Mouse (Mus musculus): Measurements from ENCODE around the gene Dnah14. TPM values are rescaled to one million over a fixed set of nuclear protein-coding genes. Genes with fewer than 3 reads are reported as not detected.

Gene Dnah14
- polyA plus RNA-seq, 1 experiment from 2014 or later = 1.4 TPM

Other genes starting within 250 kb of the Dnah14 start
- gene Cnih3, start 223.9 kb upstream of the Dnah14 start, polyA plus RNA-seq (2015; fragmentation: Nextera tagmentation; extraction: Ambion mirVana) = 0.10 TPM in 1 of 2 replicates, not detected in the other
- gene Ccdc121, start 65.1 kb upstream of the Dnah14 start, polyA plus RNA-seq (2015; fragmentation: Nextera tagmentation; extraction: Ambion mirVana) = 0.08 and 0.32 TPM in 2 replicates